Mouse (Mus musculus): ENCODE data around the gene Pigf. TPM values are rescaled to one million over a fixed set of nuclear protein-coding genes. Genes with fewer than 3 reads are reported as not detected.

Gene Pigf
- polyA plus RNA-seq, 1 experiment from 2014 or later: 39.2 TPM

Other genes with a start within 250 kb of the Pigf start
- gene Tmem247, start 108.1 kb downstream of the Pigf start, polyA plus RNA-seq (2015; fragmentation: Nextera tagmentation; extraction: Ambion mirVana): not detected in 2 replicates
- gene Atp6v1e2, start 77.5 kb downstream of the Pigf start, polyA plus RNA-seq (2015; fragmentation: Nextera tagmentation; extraction: Ambion mirVana): not detected in 2 replicates
- 16.3 and 16.9 TPM in 2 replicates for gene Rhoq, start 62.3 kb downstream of the Pigf start, polyA plus RNA-seq (2015; fragmentation: Nextera tagmentation; extraction: Ambion mirVana)
- gene Cript, start 144 bp upstream of the Pigf start, polyA plus RNA-seq (2015; fragmentation: Nextera tagmentation; extraction: Ambion mirVana): 136 and 147 TPM in 2 replicates
- 14.9 and 17.0 TPM in 2 replicates for gene Socs5, start 82.3 kb upstream of the Pigf start, polyA plus RNA-seq (2015; fragmentation: Nextera tagmentation; extraction: Ambion mirVana)
- 110 and 112 TPM in 2 replicates for gene Mcfd2, start 240.5 kb upstream of the Pigf start, polyA plus RNA-seq (2015; fragmentation: Nextera tagmentation; extraction: Ambion mirVana)

Data from kidney, embryonic 15.5 days (tissue).